Mouse (Mus musculus) brain, embryonic 14.5 days (tissue): Measurements from ENCODE around the gene Picalm.

Experiments
- CTCF ChIP-seq: fragments of 200-500 bp; IDR thresholded peaks from 2 replicates; pipeline ENCODE4 v1.5.1; 2012; ENCODE audit warnings: inconsistent platforms, mild to moderate bottlenecking, moderate library complexity, borderline replicate concordance; ENCODE audit not compliant: insufficient read depth, insufficient read length; ENCODE audit errors: extremely low read depth
- POLR2A ChIP-seq: fragments of 200-500 bp; IDR thresholded peaks from 2 replicates; pipeline ENCODE4 v1.6.1; 2012; ENCODE audit warnings: mild to moderate bottlenecking, inconsistent platforms, borderline replicate concordance; ENCODE audit not compliant: poor library complexity, insufficient read depth, insufficient read length, severe bottlenecking; ENCODE audit errors: extremely low read depth

DNA sequence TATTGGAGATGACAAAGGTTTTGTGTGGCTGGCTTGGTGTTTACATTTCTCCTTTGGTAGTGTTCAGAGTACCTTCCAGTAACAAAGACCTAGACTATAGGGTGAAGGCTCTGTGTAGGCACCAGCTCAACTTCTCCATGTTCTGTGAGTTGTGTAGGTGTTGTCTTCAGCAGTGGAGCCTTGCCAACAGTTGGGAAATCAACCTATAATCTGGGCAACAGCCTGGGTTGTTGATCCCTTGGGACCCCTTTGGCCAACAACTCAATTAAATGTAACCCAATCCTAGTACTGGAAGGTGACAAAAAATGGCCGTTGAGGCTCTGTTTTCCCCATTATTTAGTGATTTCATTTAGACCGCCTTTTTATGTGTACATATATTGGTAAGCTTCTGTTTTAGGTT is 80.1 kb downstream of the Picalm start:
- TF ChIP-seq POLR2A (no peak), CTCF (no peak)
